Mouse (Mus musculus): ENCODE data around the gene Ltbp1. TPM values are rescaled to one million over a fixed set of nuclear protein-coding genes. Genes with fewer than 3 reads are reported as not detected.
A peak's percentile ranks its signal among the peaks of the same experiment; 100 is the strongest.

The Ltbp1 gene
- total and polyA plus RNA-seq, 3 experiments: 17.2 to 40.4 (median 39.9) TPM

- no peak for TF ChIP-seq POLR2A (IDR thresholded peaks at IDR 0.05; ENCODE audit: insufficient read depth, low read depth, low read length)
- TF ChIP-seq EP300 (IDR thresholded peaks at IDR 0.05; ENCODE audit: insufficient read depth, low read depth, low read length): no peak
- no peak for TF ChIP-seq CTCF (IDR thresholded peaks at IDR 0.05)
Measured at GRCm38 (mm10) chr17:75143927-75144326, 138.6 kb downstream of the Ltbp1 start.

GRCm38 (mm10) chr17:75147218-75147617 is 141.8 kb downstream of the Ltbp1 start:
- TF ChIP-seq CTCF (IDR thresholded peaks at IDR 0.05): no peak
- no peak for TF ChIP-seq EP300 (IDR thresholded peaks at IDR 0.05; ENCODE audit: insufficient read depth, low read depth, low read length)
- no peak for TF ChIP-seq POLR2A (IDR thresholded peaks at IDR 0.05; ENCODE audit: insufficient read depth, low read depth, low read length)
- H3K4me1 ChIP-seq (ENCODE audit: control insufficient read depth, insufficient read depth, low read length): peaks cover 3% of the 10 kb centered on the region; the same call in 1 of the 2 replicates
- no peaks in the 10 kb centered on the region for H3K27me3 ChIP-seq (ENCODE audit: control insufficient read depth, insufficient read depth, low read length)
- no peak overlapping the region for H3K9ac ChIP-seq (ENCODE audit: low read depth, low read length)
- no peak for DNase-seq
- H3K79me2 ChIP-seq (replicated peaks; ENCODE audit: control insufficient read depth, insufficient read depth, low read length): 0 out of 2 replicates have a peak, but pooled peaks cover 3% of the 10 kb centered on the region
- WGBS: 79% methylated on average over 4 of the region's 4 CpGs
- H3K36me3 ChIP-seq (ENCODE audit: control insufficient read depth, insufficient read depth, low read length): no peaks in the 10 kb centered on the region
- no peak overlapping the region for H3K27ac ChIP-seq
- no peak overlapping the region for H3K4me3 ChIP-seq
- intact Hi-C loops (cut with DNase I): no loop called here

More at GRCm38 (mm10) chr17:75143927-75144326, 138.6 kb downstream of the Ltbp1 start:
- H3K4me3 ChIP-seq: no peak overlapping the region
- no peak for DNase-seq
- H3K4me1 ChIP-seq (ENCODE audit: control insufficient read depth, insufficient read depth, low read length): no peaks in the 10 kb centered on the region
- no peak overlapping the region for H3K27ac ChIP-seq
- WGBS: 86% methylated on average over 6 of the region's 6 CpGs
- no peak overlapping the region for H3K9ac ChIP-seq (ENCODE audit: low read depth, low read length)
- no peaks in the 10 kb centered on the region for H3K36me3 ChIP-seq (ENCODE audit: control insufficient read depth, insufficient read depth, low read length)
- intact Hi-C loops (cut with DNase I): no loop called here
- H3K79me2 ChIP-seq (replicated peaks; ENCODE audit: control insufficient read depth, insufficient read depth, low read length): 0 out of 2 replicates have a peak, but pooled peaks cover 3% of the 10 kb centered on the region
- H3K27me3 ChIP-seq (ENCODE audit: control insufficient read depth, insufficient read depth, low read length): no peaks in the 10 kb centered on the region

GRCm38 (mm10) chr17:75151800-75152199 is 146.4 kb downstream of the Ltbp1 start:
- no peaks in the 10 kb centered on the region for H3K27me3 ChIP-seq (ENCODE audit: control insufficient read depth, insufficient read depth, low read length)
- peak in 1 of 2 experiments; percentile 38 for DNase-seq
- WGBS: 55% methylated on average over 9 of the region's 9 CpGs
- no peak for TF ChIP-seq EP300 (IDR thresholded peaks at IDR 0.05; ENCODE audit: insufficient read depth, low read depth, low read length)
- TF ChIP-seq CTCF (IDR thresholded peaks at IDR 0.05): no peak
- TF ChIP-seq POLR2A (IDR thresholded peaks at IDR 0.05; ENCODE audit: insufficient read depth, low read depth, low read length): no peak
- no peaks in the 10 kb centered on the region for H3K36me3 ChIP-seq (ENCODE audit: control insufficient read depth, insufficient read depth, low read length)
- 0 out of 2 replicates have a peak, but pooled peaks cover 1% of the 10 kb centered on the region for H3K79me2 ChIP-seq (replicated peaks; ENCODE audit: control insufficient read depth, insufficient read depth, low read length)
- intact Hi-C loops (cut with DNase I): no loop called here
- H3K4me1 ChIP-seq (ENCODE audit: control insufficient read depth, insufficient read depth, low read length): peaks cover 3% of the 10 kb centered on the region; the same call in 1 of the 2 replicates
- H3K9ac ChIP-seq (ENCODE audit: low read depth, low read length): 0 out of 2 replicates have a peak overlapping the region, but pooled peaks have one; percentile 10
- peak overlapping the region; percentile 55 for H3K27ac ChIP-seq
- no peak overlapping the region for H3K4me3 ChIP-seq

GRCm38 (mm10) chr17:75153088-75153487 is 147.7 kb downstream of the Ltbp1 start:
- 42% methylated on average over 6 of the region's 6 CpGs for WGBS
- Histone ChIP-seq H3K27me3 (ENCODE audit: control insufficient read depth, insufficient read depth, low read length) (no peaks in the 10 kb centered on the region), H3K36me3 (ENCODE audit: control insufficient read depth, insufficient read depth, low read length) (no peaks in the 10 kb centered on the region), H3K79me2 (replicated peaks; ENCODE audit: control insufficient read depth, insufficient read depth, low read length) (0 out of 2 replicates have a peak, but pooled peaks cover 1% of the 10 kb centered on the region), H3K4me1 (ENCODE audit: control insufficient read depth, insufficient read depth, low read length) (peaks cover 3% of the 10 kb centered on the region; the same call in 1 of the 2 replicates), H3K27ac (no peak overlapping the region), H3K9ac (ENCODE audit: low read depth, low read length) (no peak overlapping the region), H3K4me3 (no peak overlapping the region)
- no peak for DNase-seq
- TF ChIP-seq CTCF (IDR thresholded peaks at IDR 0.05) (no peak), POLR2A (IDR thresholded peaks at IDR 0.05; ENCODE audit: insufficient read depth, low read depth, low read length) (no peak), EP300 (IDR thresholded peaks at IDR 0.05; ENCODE audit: insufficient read depth, low read depth, low read length) (no peak)
- intact Hi-C loops (cut with DNase I): no loop called here

GRCm38 (mm10) chr17:75158385-75158784 is 153.0 kb downstream of the Ltbp1 start:
- H3K79me2 ChIP-seq (replicated peaks; ENCODE audit: control insufficient read depth, insufficient read depth, low read length): no peaks in the 10 kb centered on the region
- DNase-seq: no peak
- H3K4me1 ChIP-seq (ENCODE audit: control insufficient read depth, insufficient read depth, low read length): no peaks in the 10 kb centered on the region
- no peak overlapping the region for H3K9ac ChIP-seq (ENCODE audit: low read depth, low read length)
- no peaks in the 10 kb centered on the region for H3K27me3 ChIP-seq (ENCODE audit: control insufficient read depth, insufficient read depth, low read length)
- 84% methylated on average over 6 of the region's 6 CpGs for WGBS
- no peak overlapping the region for H3K27ac ChIP-seq
- no peak overlapping the region for H3K4me3 ChIP-seq
- no peaks in the 10 kb centered on the region for H3K36me3 ChIP-seq (ENCODE audit: control insufficient read depth, insufficient read depth, low read length)
- TF ChIP-seq POLR2A (IDR thresholded peaks at IDR 0.05; ENCODE audit: insufficient read depth, low read depth, low read length) (no peak), CTCF (IDR thresholded peaks at IDR 0.05) (no peak), EP300 (IDR thresholded peaks at IDR 0.05; ENCODE audit: insufficient read depth, low read depth, low read length) (no peak)
- intact Hi-C loops (cut with DNase I): no loop called here

GRCm38 (mm10) chr17:75159066-75159787 is 153.9 kb downstream of the Ltbp1 start:
- intact Hi-C loops (cut with DNase I): no loop called here
- Histone ChIP-seq H3K79me2 (replicated peaks; ENCODE audit: control insufficient read depth, insufficient read depth, low read length) (no peaks in the 10 kb centered on the region), H3K36me3 (ENCODE audit: control insufficient read depth, insufficient read depth, low read length) (no peaks in the 10 kb centered on the region), H3K9ac (ENCODE audit: low read depth, low read length) (no peak overlapping the region), H3K4me3 (no peak overlapping the region), H3K27me3 (ENCODE audit: control insufficient read depth, insufficient read depth, low read length) (no peaks in the 10 kb centered on the region), H3K4me1 (ENCODE audit: control insufficient read depth, insufficient read depth, low read length) (no peaks in the 10 kb centered on the region), H3K27ac (no peak overlapping the region)
- no peak for TF ChIP-seq CTCF (IDR thresholded peaks at IDR 0.05)
- TF ChIP-seq POLR2A (IDR thresholded peaks at IDR 0.05; ENCODE audit: insufficient read depth, low read depth, low read length): no peak
- WGBS: 65% methylated on average over 8 of the region's 8 CpGs
- no peak for DNase-seq
